Mouse (Mus musculus): ENCODE results near the gene Vgll4. TPM values are rescaled to one million over a fixed set of nuclear protein-coding genes. Genes with fewer than 3 reads are reported as not detected.

Vgll4 gene
- total RNA-seq, 2 experiments from 2014 or later, result 57.6 to 59.9 TPM

DNA sequence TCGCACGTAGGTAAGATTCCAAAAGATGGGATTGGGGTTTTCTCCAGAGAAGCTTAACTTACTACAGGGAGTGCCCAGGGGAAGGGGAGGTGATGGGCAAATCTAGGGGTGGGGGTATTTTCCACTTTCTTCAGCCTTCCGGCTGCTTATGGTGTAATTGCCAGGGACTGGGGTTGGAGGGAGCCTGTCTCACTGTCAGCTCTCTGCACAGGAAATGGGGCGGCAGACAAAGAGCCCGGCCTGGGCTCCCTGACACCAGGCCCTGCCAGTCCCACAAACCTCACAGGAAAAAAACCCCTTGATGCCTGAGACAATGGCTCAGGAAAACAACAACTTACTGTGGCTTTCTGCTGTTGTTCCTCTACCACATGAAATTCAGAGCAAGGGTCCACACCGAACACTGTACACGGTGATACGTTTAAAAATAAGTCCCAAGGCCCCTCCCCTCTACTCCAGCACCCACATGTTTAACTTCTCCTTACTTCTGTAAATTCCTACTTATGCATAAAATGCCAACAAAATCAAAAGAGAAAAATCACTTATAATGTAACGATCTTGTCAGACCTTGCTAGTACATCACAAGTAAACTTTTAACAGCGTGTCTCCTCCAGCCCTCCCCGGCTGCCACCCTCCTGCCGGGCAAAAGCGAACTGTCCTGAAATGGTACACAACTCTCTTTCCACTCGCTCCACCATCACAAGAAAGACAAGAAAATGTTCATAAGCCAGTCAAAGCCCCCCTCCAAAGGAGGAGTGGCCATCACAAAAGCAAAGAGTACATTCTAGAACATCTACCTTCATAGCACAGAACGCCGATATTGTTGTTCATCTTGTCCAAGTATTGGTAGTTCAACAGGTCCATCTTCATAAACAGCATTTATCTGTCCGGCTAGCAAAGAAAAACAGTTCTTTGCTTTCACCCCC lies 49.0 kb downstream of the Vgll4 start:
- no peak for DNase-seq (ENCODE audit: low spot score in 2 of 2)

GRCm38 (mm10) chr6:114919670-114920313 lies 50.0 kb downstream of the Vgll4 start:
- no peak for DNase-seq (ENCODE audit: low spot score in 2 of 2)

DNA sequence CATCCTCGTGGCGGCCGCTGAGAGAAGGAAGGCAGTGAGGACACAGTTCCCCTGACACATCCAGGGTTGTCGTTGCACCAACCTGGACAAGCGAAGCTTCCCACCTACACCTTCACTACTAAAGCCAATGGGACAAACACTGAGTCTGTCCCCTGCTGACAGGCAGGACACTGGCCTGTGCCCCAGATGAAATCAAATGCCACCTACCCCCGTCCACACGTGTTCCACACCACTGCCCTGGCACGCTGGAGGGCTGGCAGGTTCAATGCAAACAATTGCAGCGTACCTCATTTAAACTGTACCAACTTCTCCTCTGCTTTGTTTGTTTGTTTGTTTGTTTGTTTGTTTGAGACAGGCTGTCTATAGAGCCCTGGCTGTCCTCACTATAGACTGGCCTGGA lies 50.8 kb downstream of the Vgll4 start:
- no peak for DNase-seq (ENCODE audit: low spot score in 2 of 2)

DNA sequence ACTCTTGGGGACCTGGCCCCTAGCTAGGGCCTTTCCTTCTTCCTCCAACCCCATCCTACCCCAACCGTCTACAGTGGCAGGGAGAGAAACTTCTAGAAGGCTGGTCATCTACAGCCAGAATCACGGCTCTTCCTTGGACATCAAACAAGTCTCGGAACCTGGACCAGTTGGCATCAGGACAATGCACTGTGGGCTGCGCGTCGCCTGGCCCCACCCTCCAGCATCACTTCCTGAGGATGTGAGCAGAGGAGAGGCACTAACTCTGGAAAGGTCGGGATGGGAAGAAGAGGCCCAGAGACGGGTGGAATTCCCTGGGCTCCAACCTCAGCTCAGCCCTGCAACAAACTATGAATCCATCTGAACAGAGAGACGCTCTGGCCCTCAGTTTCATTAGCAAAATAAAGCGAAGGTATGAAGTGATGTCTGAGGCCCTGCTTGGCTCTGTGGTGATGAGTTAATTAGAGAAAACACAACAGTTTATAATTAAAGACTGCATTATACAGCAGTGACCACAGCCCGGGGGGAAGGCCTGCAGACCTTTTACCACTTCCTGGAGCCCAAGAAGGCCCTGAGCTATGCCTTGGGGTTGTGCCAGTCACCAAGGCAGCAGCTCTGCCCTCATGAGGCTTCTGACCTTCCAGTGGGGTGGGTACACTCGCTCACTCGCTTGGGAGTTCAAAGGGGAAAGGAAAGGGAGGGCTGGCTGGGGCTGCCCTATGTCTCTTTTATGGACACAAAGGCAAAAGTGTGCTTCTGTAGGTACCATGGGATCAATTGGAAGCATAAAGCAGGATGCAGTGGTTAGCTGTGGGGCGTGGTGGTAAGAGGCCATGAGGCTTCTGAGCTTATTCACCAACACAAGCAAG lies 51.8 kb downstream of the Vgll4 start:
- DNase-seq (ENCODE audit: low spot score in 2 of 2), result no peak

- DNase-seq (ENCODE audit: low spot score in 2 of 2), result no peak
Observed at GRCm38 (mm10) chr6:114917129-114917528, 52.7 kb downstream of the Vgll4 start.

DNA sequence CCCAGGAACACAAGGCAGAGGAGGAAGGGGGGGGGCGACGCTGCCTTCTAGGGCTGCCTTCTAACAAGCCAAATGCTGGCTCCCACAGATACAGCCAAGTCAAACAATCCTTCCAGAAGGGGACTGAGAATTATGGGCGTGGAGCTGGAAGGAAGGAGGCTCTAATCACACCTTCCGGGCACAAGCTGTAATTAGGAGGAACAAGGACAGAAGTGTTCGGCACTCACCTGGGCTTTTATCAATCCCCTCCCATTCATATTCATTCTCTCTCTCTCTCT lies 53.1 kb downstream of the Vgll4 start:
- no peak for DNase-seq (ENCODE audit: low spot score in 2 of 2)

DNA sequence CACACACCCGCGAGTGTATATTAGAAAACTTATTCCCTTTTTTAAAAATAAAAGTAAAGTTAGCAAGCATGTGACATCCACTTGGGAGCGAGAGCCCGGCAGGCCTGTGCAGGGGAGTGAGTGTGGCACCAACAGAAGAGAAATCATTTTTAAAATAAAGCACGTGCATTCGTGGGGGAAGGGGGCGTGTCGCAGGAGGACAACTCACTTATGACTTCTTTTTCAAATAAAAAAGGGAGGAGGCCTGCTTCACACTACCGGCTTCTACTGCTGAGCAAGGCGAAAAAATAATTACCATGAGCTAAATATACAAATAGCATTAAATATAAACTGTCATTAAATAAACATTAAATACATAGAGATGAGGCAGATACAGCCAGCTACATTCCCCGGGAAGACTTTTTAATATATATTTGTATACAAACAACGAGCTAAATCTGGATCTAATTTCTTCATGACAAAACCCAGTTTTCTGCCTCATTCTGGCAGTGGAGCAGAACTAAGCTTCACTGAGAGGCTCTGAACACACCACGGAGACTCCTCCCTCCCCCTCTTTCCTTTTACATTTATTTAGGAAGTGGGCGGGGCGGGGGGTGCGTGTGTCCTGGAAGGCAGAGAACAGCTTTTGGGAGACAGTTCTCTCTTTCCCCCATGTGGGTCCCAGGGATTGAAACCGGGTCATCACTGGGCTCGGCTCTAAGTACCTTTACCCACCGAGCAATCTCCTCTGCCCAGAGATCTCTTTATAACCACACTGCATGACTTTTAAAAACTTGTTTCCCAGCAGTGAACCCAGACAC lies 53.7 kb downstream of the Vgll4 start:
- DNase-seq (ENCODE audit: low spot score in 2 of 2), result no peak

DNA sequence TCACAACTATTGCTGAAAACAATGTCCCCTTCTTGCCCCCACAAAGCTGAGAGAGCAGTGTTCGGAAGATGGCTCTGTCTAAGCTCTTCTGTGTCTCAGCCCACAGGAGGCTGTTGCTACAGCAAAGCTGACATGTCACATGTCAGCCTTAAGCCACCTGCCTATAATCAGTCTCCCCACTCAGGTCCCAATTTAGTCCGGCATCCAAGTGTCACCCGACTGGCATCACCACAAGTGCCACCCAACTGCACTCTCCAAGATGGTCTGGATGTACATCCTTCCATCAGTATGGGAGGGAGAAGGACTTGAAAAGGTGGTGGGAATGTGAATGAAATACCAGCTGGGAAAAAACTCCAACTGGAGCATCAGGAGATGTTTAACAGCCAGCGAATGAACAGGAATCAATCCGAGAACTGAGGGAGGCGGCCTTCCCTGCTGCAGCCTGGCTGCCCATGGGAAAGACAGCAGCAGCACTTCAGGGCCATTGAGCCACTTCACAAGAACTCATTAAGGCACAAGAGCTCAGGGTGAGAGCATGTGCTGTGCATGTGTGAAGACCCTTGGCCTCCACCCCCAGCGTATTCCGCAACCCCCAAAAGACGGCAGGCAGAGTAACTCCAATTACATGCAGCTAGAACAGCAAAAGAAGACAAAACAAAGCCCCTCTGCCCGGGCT lies 55.6 kb downstream of the Vgll4 start:
- DNase-seq (ENCODE audit: low spot score in 2 of 2), result no peak

- DNase-seq (ENCODE audit: low spot score in 2 of 2), result no peak
Observed at GRCm38 (mm10) chr6:114913142-114913541, 56.7 kb downstream of the Vgll4 start.

DNA sequence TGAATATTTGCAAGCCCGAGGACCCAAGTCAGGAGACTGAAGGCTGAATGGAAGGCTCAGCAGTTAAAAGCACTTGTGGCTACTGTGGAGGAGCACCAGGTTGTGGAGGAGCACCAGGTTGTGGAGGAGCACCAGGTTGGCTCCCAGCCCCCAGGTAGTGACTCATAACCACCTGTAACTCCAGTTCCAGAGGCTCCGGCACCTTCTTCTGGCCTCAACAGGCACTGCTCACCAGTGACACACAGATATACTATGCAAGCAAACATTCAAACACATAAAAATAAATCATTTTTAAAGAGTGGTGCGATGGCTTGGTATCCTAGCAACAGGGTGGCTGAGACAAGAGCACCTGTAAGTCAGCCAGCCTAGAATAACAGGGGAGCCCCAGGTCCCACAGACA lies 58.3 kb downstream of the Vgll4 start:
- DNase-seq (ENCODE audit: low spot score in 2 of 2), result no peak

GRCm38 (mm10) chr6:114909801-114910200 lies 60.0 kb downstream of the Vgll4 start:
- DNase-seq (ENCODE audit: low spot score in 2 of 2), result no peak

GRCm38 (mm10) chr6:114907459-114907858 lies 62.3 kb downstream of the Vgll4 start:
- DNase-seq (ENCODE audit: low spot score in 2 of 2), result no peak

DNA sequence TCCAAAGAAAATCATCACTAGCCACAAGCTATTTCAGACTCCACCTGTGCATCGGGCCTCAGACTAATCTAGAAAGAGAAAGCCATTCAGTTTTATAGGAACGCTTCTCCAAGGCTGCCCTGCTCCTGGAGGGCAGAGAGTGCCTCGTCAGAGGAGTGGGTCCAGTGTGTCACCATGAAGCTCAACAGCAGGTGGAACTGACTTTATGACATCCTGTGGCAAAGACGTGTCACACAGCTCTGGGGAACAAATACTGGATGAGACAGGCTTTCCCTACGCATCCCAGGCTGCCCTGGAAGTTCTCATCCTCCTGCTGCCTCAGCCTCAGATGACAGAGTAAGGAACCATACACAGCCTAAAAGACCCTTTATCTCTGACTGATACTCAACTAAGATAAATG lies 63.6 kb downstream of the Vgll4 start:
- no peak for DNase-seq (ENCODE audit: low spot score in 2 of 2)

GRCm38 (mm10) chr6:114905253-114906028 lies 64.4 kb downstream of the Vgll4 start:
- no peak for DNase-seq (ENCODE audit: low spot score in 2 of 2)

DNA sequence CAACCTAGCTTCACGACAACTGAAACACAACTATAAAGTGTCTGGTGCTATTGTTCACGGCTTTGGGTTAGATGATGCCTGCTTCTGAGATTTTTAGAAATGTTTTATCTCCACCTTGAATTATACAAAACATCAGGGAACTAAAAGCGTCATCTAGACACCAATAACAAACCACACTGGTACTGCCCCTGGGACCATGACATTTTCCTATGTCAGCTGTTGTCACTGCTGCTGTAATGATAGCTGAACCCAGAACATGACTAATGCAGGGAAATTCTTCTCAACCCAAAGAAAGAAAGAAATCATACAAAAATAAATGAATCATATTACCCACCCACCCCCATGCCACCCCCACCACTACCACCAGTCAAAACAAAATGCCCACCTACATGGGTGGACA lies 65.0 kb downstream of the Vgll4 start:
- DNase-seq (ENCODE audit: low spot score in 2 of 2), result no peak

DNA sequence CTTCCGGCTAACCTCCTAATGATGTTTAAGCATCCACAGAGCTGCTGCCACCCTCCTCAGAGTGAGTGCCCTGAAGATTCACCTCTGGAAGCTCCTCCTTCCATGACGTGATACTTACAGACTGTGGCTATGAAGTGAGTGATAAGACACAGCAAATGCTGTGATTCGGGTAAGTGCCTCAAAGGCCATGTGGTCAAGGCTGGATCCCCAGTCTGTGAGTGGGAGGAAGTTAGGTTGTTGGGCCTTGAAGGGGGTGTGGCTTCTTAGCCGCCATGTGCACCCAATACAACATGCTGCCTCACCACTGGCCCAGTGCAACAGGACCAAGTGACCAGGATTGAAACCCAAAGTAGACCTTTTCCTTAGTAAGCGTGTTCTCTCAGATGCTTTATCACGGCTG lies 65.6 kb downstream of the Vgll4 start:
- DNase-seq (ENCODE audit: low spot score in 2 of 2), result no peak

GRCm38 (mm10) chr6:114901921-114902320 lies 67.9 kb downstream of the Vgll4 start:
- no peak for DNase-seq (ENCODE audit: low spot score in 2 of 2)

GRCm38 (mm10) chr6:114901321-114901824 lies 68.4 kb downstream of the Vgll4 start:
- DNase-seq (ENCODE audit: low spot score in 2 of 2), result no peak

DNA sequence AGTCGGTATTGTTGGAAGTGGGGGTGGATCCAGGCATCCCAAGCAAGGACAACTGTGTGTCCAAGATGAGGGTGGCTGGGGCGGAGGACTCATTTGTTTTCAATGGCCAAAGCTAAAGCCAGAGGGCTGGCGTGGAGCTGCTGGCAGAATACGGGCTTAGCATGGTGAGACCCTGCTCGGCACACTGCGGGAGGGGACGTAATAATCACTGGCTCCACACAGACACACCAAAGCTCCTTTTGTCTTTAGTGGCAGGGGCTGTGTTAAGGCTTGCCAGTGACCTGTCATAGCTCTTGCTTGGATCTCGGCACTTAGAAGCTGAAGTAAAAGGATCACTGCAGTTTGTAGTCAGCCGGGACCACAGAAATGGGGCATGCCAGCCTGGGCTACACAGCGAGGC lies 69.6 kb downstream of the Vgll4 start:
- no peak for DNase-seq (ENCODE audit: low spot score in 2 of 2)

- no peak for DNase-seq (ENCODE audit: low spot score in 2 of 2)
Observed at GRCm38 (mm10) chr6:114899652-114900051, 70.1 kb downstream of the Vgll4 start.
